Mouse (Mus musculus) ES-Bruce4 (cell line): Measurements from ENCODE around the gene Bst1.

ENCODE experiments used
- CTCF ChIP-seq: IDR thresholded peaks from one replicate; pipeline ENCODE4 v1.8.1; 2011; ENCODE audit warnings: low read depth, low read length
- POLR2A ChIP-seq: IDR thresholded peaks from one replicate; pipeline ENCODE4 v1.8.1; 2011; ENCODE audit warnings: low read length; ENCODE audit not compliant: insufficient read depth

- TF ChIP-seq CTCF: no peak
- no peak for TF ChIP-seq POLR2A
Measured at GRCm38 (mm10) chr5:43792354-43792753, 26.3 kb upstream of the Bst1 start.
